Mouse (Mus musculus) stomach, postnatal 0 days (tissue): ENCODE measurements at regions not wholly inside any gene's neighbourhood (a gene's known extent, or its start where the extent isn't known, plus 50 kb on each side); places are given as distances from the start of the nearest gene placed in this dataset.

ENCODE experiments used
- ATAC-seq: fragments of 200-750 bp; cut with Nextera tagmentation; 2 replicates; pipeline ENCODE4 v1.8.0; 2017; ENCODE audit not compliant: low FRiP score, low TSS enrichment
- DNase-seq: peaks from one replicate; pipeline ENCODE4 v3.0.0-alpha.2; 2016; ENCODE audit warnings: low spot score
- H3K27ac ChIP-seq: fragments of 300-500 bp; sonication (generic); replicated peaks from 2 replicates; pipeline ENCODE4 v1.5.1; 2014; ENCODE audit warnings: mild to moderate bottlenecking, control low read depth
- H3K27me3 ChIP-seq: fragments of 300-500 bp; sonication (generic); 2 replicates; pipeline ENCODE4 v1.6.1; 2014; ENCODE audit warnings: low read length; ENCODE audit not compliant: control insufficient read depth, insufficient read depth
- H3K36me3 ChIP-seq: fragments of 300-500 bp; sonication (generic); 2 replicates; pipeline ENCODE4 v1.6.1; 2014; ENCODE audit warnings: low read length, mixed read lengths; ENCODE audit not compliant: control insufficient read depth, insufficient read depth
- H3K4me1 ChIP-seq: fragments of 300-500 bp; sonication (generic); replicated peaks from 2 replicates; pipeline ENCODE4 v1.6.1; 2014; ENCODE audit warnings: antibody characterized with exemption; ENCODE audit not compliant: control insufficient read depth, insufficient read depth
- H3K4me2 ChIP-seq: fragments of 300-500 bp; sonication (generic); replicated peaks from 2 replicates; pipeline ENCODE4 v1.6.1; 2014; ENCODE audit warnings: low read depth, mild to moderate bottlenecking, control low read depth, moderate library complexity
- H3K4me3 ChIP-seq: fragments of 300-500 bp; sonication (generic); 2 replicates; pipeline ENCODE4 v1.5.1; 2014; ENCODE audit warnings: low read depth, low read length, control low read depth
- H3K9ac ChIP-seq: fragments of 300-500 bp; sonication (generic); 2 replicates; pipeline ENCODE4 v1.6.1; 2014; ENCODE audit warnings: mild to moderate bottlenecking, low read length, control low read depth, mixed read lengths
- H3K9me3 ChIP-seq: fragments of 300-500 bp; sonication (generic); 2 replicates; pipeline ENCODE4 v1.6.1; 2016; ENCODE audit warnings: low read length; ENCODE audit not compliant: control insufficient read depth
- CTCF ChIP-seq: IDR thresholded peaks from 2 replicates; pipeline ENCODE4 v1.5.1; 2016; ENCODE audit warnings: antibody characterized with exemption, low read depth, mild to moderate bottlenecking, moderate library complexity
- EP300 ChIP-seq: optimal IDR thresholded peaks from 2 replicates; pipeline ENCODE3; 2016; ENCODE audit warnings: antibody characterized with exemption
- WGBS: fragments of 180-500 bp; shearing (Covaris S2); extraction: QIAGEN DNeasy Blood & Tissue Kit; methylation state at CpG from one replicate; pipeline ENCODE4 v1.1.7; 2014; 5-methylcytosine and 5-hydroxymethylcytosine counted together

GRCm38 (mm10) chr6:8893665-8894064 is 54.6 kb upstream of the Nxph1 start:
- H3K4me1 ChIP-seq = no peaks in the 10 kb centered on the region
- H3K27me3 ChIP-seq = no peaks in the 10 kb centered on the region
- no peak overlapping the region for H3K9ac ChIP-seq
- 74% methylated on average over 4 of the region's 4 CpGs for WGBS
- H3K4me3 ChIP-seq = no peak overlapping the region
- H3K4me2 ChIP-seq = no peak overlapping the region
- no peak for TF ChIP-seq EP300
- peak; percentile 68 for TF ChIP-seq CTCF
- H3K36me3 ChIP-seq = no peaks in the 10 kb centered on the region
- ATAC-seq = no peak
- DNase-seq = no peak
- H3K27ac ChIP-seq = no peak overlapping the region
- no peaks in the 10 kb centered on the region for H3K9me3 ChIP-seq

GRCm38 (mm10) chr6:8896097-8896496 is 52.1 kb upstream of the Nxph1 start:
- no peaks in the 10 kb centered on the region for H3K9me3 ChIP-seq
- H3K27me3 ChIP-seq = no peaks in the 10 kb centered on the region
- no peak overlapping the region for H3K4me3 ChIP-seq
- no peak overlapping the region for H3K4me2 ChIP-seq
- no peaks in the 10 kb centered on the region for H3K36me3 ChIP-seq
- ATAC-seq = no peak
- DNase-seq = no peak
- H3K4me1 ChIP-seq = no peaks in the 10 kb centered on the region
- no peak overlapping the region for H3K9ac ChIP-seq
- TF ChIP-seq CTCF (no peak), EP300 (no peak)
- H3K27ac ChIP-seq = no peak overlapping the region
- 86% methylated on average over 4 of the region's 4 CpGs for WGBS

- TF ChIP-seq CTCF (no peak), EP300 (no peak)
- no peaks in the 10 kb centered on the region for H3K27me3 ChIP-seq
- DNase-seq (no peak), ATAC-seq (no peak)
- 48% methylated on average over 5 of the region's 5 CpGs for WGBS
- H3K27ac ChIP-seq = no peak overlapping the region
- H3K36me3 ChIP-seq = no peaks in the 10 kb centered on the region
- H3K9me3 ChIP-seq = no peaks in the 10 kb centered on the region
- no peaks in the 10 kb centered on the region for H3K4me1 ChIP-seq
- no peak overlapping the region for H3K4me3 ChIP-seq
- H3K9ac ChIP-seq = no peak overlapping the region
- no peak overlapping the region for H3K4me2 ChIP-seq
Measured at GRCm38 (mm10) chr6:8896822-8897221, 51.4 kb upstream of the Nxph1 start.

GRCm38 (mm10) chr6:8897334-8897733 is 50.9 kb upstream of the Nxph1 start:
- TF ChIP-seq CTCF (no peak), EP300 (no peak)
- H3K4me2 ChIP-seq = no peak overlapping the region
- H3K9ac ChIP-seq = no peak overlapping the region
- ATAC-seq = no peak
- no peaks in the 10 kb centered on the region for H3K4me1 ChIP-seq
- no peak overlapping the region for H3K4me3 ChIP-seq
- no peak overlapping the region for H3K27ac ChIP-seq
- WGBS = 63% methylated on average over 7 of the region's 7 CpGs
- DNase-seq = no peak
- no peaks in the 10 kb centered on the region for H3K36me3 ChIP-seq
- no peaks in the 10 kb centered on the region for H3K9me3 ChIP-seq
- no peaks in the 10 kb centered on the region for H3K27me3 ChIP-seq

GRCm38 (mm10) chr6:8898268-8898667 is 50.0 kb upstream of the Nxph1 start:
- ATAC-seq (no peak), DNase-seq (no peak)
- Histone ChIP-seq H3K9ac (no peak overlapping the region), H3K27me3 (no peaks in the 10 kb centered on the region), H3K9me3 (no peaks in the 10 kb centered on the region), H3K27ac (no peak overlapping the region), H3K36me3 (no peaks in the 10 kb centered on the region), H3K4me3 (no peak overlapping the region), H3K4me1 (no peaks in the 10 kb centered on the region), H3K4me2 (no peak overlapping the region)
- TF ChIP-seq EP300 = no peak
- no peak for TF ChIP-seq CTCF
- WGBS = 16% methylated on average over 3 of the region's 3 CpGs
